Mouse (Mus musculus) heart, embryonic 13.5 days (tissue): Measurements from ENCODE around the gene Cacna2d1. TPM values are rescaled to one million over a fixed set of nuclear protein-coding genes. Genes with fewer than 3 reads are reported as not detected.

Experiments used
- ATAC-seq: fragments of 200-750 bp; cut with Nextera tagmentation; 2 replicates; pipeline ENCODE4 v1.8.0; 2017; ENCODE audit warnings: moderate TSS enrichment; ENCODE audit not compliant: insufficient number of reproducible peaks, low FRiP score, low TSS enrichment; ENCODE audit errors: extremely low read depth
- H3K27ac ChIP-seq: fragments of 300-500 bp; sonication (generic); replicated peaks from 2 replicates; pipeline ENCODE4 v1.5.1; 2015; ENCODE audit warnings: moderate library complexity, mild to moderate bottlenecking, inconsistent platforms
- H3K27me3 ChIP-seq: fragments of 300-500 bp; sonication (generic); replicated peaks from 2 replicates; pipeline ENCODE4 v1.6.1; 2015; ENCODE audit warnings: mild to moderate bottlenecking, inconsistent platforms
- H3K36me3 ChIP-seq: fragments of 300-500 bp; sonication (generic); 2 replicates; pipeline ENCODE4 v1.6.1; 2015; ENCODE audit warnings: mild to moderate bottlenecking, inconsistent platforms
- H3K4me1 ChIP-seq: fragments of 300-500 bp; sonication (generic); 2 replicates; pipeline ENCODE4 v1.6.1; 2015; ENCODE audit warnings: inconsistent platforms
- H3K4me2 ChIP-seq: fragments of 300-500 bp; sonication (generic); 2 replicates; pipeline ENCODE4 v1.6.1; 2015; ENCODE audit warnings: inconsistent platforms, mild to moderate bottlenecking, moderate library complexity
- H3K4me3 ChIP-seq: fragments of 300-500 bp; sonication (generic); 2 replicates; pipeline ENCODE4 v1.5.1; 2015; ENCODE audit warnings: moderate library complexity, mild to moderate bottlenecking, inconsistent platforms
- H3K9ac ChIP-seq: fragments of 300-500 bp; sonication (generic); 2 replicates; pipeline ENCODE4 v1.6.1; 2015; ENCODE audit warnings: inconsistent platforms, mild to moderate bottlenecking, moderate library complexity
- H3K9me3 ChIP-seq: fragments of 300-500 bp; sonication (generic); 2 replicates; pipeline ENCODE4 v1.6.1; 2016; ENCODE audit warnings: inconsistent platforms
- WGBS: fragments of 180-500 bp; shearing (Covaris S2); methylation state at CpG from one replicate; pipeline ENCODE4 v1.1.7; 2015; ENCODE audit warnings: mixed read lengths; 5-methylcytosine and 5-hydroxymethylcytosine counted together
- polyA plus RNA-seq: library from polyadenylated mRNA; unstranded; fragments of >200 nt; fragmentation: Nextera tagmentation; extraction: Ambion mirVana; gene quantifications from 2 replicates; pipeline ENCODE4 v1.2.1, GENCODE M21; 2015

The Cacna2d1 gene
- polyA plus RNA-seq, 1 experiment from 2014 or later, result 17.7 TPM

GRCm38 (mm10) chr5:16294708-16295107 lies 360.2 kb downstream of the Cacna2d1 start:
- H3K4me3 ChIP-seq, result no peak overlapping the region
- no peak overlapping the region for H3K4me2 ChIP-seq
- no peak for ATAC-seq
- no peaks in the 10 kb centered on the region for H3K9me3 ChIP-seq
- H3K27ac ChIP-seq, result no peak overlapping the region
- peaks cover 3% of the 10 kb centered on the region; the same call in 1 of the 2 replicates for H3K36me3 ChIP-seq
- H3K4me1 ChIP-seq, result no peaks in the 10 kb centered on the region
- no peak overlapping the region for H3K9ac ChIP-seq
- H3K27me3 ChIP-seq, result no peaks in the 10 kb centered on the region
- WGBS, result 79% methylated on average over 4 of the region's 4 CpGs

GRCm38 (mm10) chr5:16297170-16297771 lies 362.8 kb downstream of the Cacna2d1 start:
- Histone ChIP-seq H3K9ac (no peak overlapping the region), H3K27me3 (no peaks in the 10 kb centered on the region), H3K9me3 (no peaks in the 10 kb centered on the region), H3K36me3 (no peaks in the 10 kb centered on the region), H3K4me2 (no peak overlapping the region), H3K4me3 (no peak overlapping the region), H3K4me1 (no peaks in the 10 kb centered on the region), H3K27ac (no peak overlapping the region)
- 62% methylated on average over 4 of the region's 4 CpGs for WGBS
- ATAC-seq, result no peak

DNA sequence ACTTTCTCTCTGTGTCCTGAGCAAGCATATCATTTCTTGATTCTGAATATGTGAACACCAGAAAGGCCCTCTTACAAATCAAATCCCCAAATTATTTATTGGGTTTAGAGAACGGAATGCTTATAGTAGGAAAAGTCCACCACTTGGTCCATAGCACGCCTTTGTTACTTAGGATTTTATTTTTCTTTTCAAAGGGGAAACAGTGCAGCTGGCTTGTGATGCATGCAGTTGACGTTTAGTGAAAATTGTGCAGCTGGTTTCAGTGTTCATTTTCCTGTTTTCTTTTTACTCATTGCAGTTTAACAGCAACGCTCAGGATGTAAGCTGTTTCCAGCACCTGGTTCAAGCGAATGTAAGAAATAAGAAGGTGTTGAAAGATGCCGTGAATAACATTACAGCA lies 365.1 kb downstream of the Cacna2d1 start:
- Histone ChIP-seq H3K9me3 (no peaks in the 10 kb centered on the region), H3K9ac (no peak overlapping the region), H3K36me3 (no peaks in the 10 kb centered on the region), H3K4me3 (no peak overlapping the region), H3K27me3 (no peaks in the 10 kb centered on the region), H3K4me1 (no peaks in the 10 kb centered on the region), H3K27ac (no peak overlapping the region), H3K4me2 (no peak overlapping the region)
- ATAC-seq, result no peak
- 71% methylated on average over 6 of the region's 6 CpGs for WGBS

GRCm38 (mm10) chr5:16309168-16310006 lies 374.9 kb downstream of the Cacna2d1 start:
- ATAC-seq, result no peak
- Histone ChIP-seq H3K4me2 (no peak overlapping the region), H3K4me3 (no peak overlapping the region), H3K9me3 (no peaks in the 10 kb centered on the region), H3K4me1 (no peaks in the 10 kb centered on the region), H3K27ac (no peak overlapping the region), H3K36me3 (no peaks in the 10 kb centered on the region), H3K27me3 (no peaks in the 10 kb centered on the region), H3K9ac (no peak overlapping the region)
- WGBS, result 33% methylated on average over 7 of the region's 7 CpGs

DNA sequence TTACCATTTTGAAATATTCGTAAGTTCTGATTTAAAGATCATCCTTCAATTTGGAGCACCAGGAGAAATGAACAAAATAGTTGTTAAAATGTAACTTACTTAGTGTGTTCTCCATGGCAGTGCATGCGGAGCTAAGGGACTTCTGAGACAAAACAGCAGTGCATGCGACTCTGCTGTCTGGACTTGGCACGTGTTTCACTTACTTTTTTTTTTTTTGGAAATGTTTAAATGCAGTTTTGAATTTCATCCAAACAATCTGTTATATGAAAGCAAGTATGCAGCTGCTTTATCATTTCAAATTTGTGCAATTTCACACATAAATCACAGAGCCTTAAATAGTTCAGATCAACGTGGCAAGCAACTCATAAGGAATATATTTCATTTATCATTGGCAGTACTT lies 379.8 kb downstream of the Cacna2d1 start:
- H3K36me3 ChIP-seq, result peaks cover 6% of the 10 kb centered on the region
- no peaks in the 10 kb centered on the region for H3K9me3 ChIP-seq
- ATAC-seq, result no peak
- WGBS, result 79% methylated on average over 5 of the region's 5 CpGs
- H3K9ac ChIP-seq, result no peak overlapping the region
- peaks cover 18% of the 10 kb centered on the region for H3K4me1 ChIP-seq
- no peak overlapping the region for H3K4me2 ChIP-seq
- no peak overlapping the region for H3K4me3 ChIP-seq
- H3K27ac ChIP-seq, result no peak overlapping the region
- no peaks in the 10 kb centered on the region for H3K27me3 ChIP-seq

DNA sequence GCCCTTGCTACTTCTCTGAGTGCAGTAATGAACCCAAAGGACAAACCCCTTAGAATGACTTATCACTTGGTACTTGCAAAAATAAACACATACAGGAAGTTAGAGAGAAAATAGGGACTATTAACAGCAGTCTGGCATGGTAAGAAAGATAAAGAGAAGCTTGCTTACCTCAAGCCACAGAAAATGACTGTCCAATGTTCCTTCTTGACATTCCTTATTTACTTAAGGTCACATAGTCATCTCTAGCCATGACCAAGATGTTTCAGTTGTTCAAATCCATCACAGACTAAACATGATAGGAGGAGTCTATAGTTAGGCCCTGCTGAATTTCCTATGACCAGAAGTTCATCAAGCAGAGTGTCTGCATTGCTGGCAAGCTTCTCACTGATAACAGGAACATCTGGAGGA lies 381.5 kb downstream of the Cacna2d1 start:
- H3K27ac ChIP-seq, result 0 out of 2 replicates have a peak overlapping the region, but pooled peaks have one; percentile 3
- peaks cover 11% of the 10 kb centered on the region for H3K36me3 ChIP-seq
- no peak overlapping the region for H3K4me2 ChIP-seq
- ATAC-seq, result no peak
- no peaks in the 10 kb centered on the region for H3K9me3 ChIP-seq
- no peak overlapping the region for H3K4me3 ChIP-seq
- H3K27me3 ChIP-seq, result no peaks in the 10 kb centered on the region
- no peak overlapping the region for H3K9ac ChIP-seq
- H3K4me1 ChIP-seq, result peaks cover 18% of the 10 kb centered on the region

GRCm38 (mm10) chr5:16317680-16318242 lies 383.3 kb downstream of the Cacna2d1 start:
- Histone ChIP-seq H3K36me3 (peaks cover 11% of the 10 kb centered on the region), H3K9ac (no peak overlapping the region), H3K27me3 (no peaks in the 10 kb centered on the region), H3K9me3 (no peaks in the 10 kb centered on the region), H3K27ac (no peak overlapping the region), H3K4me1 (peaks cover 18% of the 10 kb centered on the region), H3K4me3 (no peak overlapping the region), H3K4me2 (no peak overlapping the region)
- WGBS, result 42% methylated on average over 4 of the region's 4 CpGs
- no peak for ATAC-seq

DNA sequence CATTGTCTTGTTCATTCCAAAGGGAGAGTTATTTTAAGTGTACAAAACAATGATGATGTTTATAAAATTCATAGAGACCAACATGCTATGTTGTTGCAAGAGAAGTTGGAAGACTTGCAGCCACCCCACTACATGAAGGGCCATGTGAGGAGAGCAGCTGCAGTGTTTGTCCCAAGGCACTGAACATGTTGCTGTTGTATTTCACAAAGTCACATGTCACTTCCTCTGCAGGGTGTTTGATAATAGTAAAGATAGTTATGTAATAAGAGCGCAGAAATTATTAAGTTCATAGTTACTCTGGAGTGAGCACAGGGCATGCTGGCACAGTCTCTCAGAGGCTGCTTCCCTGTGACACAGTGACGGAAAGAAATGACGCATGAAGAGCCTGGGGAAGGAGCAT lies 392.1 kb downstream of the Cacna2d1 start:
- Histone ChIP-seq H3K4me2 (no peak overlapping the region), H3K9me3 (no peaks in the 10 kb centered on the region), H3K27me3 (no peaks in the 10 kb centered on the region), H3K36me3 (no peaks in the 10 kb centered on the region), H3K9ac (no peak overlapping the region), H3K27ac (no peak overlapping the region), H3K4me1 (peaks cover 4% of the 10 kb centered on the region; the same call in 1 of the 2 replicates), H3K4me3 (no peak overlapping the region)
- ATAC-seq, result no peak
- WGBS, result 80% methylated on average over 3 of the region's 3 CpGs

- Histone ChIP-seq H3K9me3 (no peaks in the 10 kb centered on the region), H3K36me3 (peaks cover 6% of the 10 kb centered on the region), H3K4me3 (no peak overlapping the region), H3K9ac (no peak overlapping the region), H3K4me2 (no peak overlapping the region), H3K27ac (no peak overlapping the region), H3K4me1 (0 out of 2 replicates have a peak, but pooled peaks cover 5% of the 10 kb centered on the region), H3K27me3 (no peaks in the 10 kb centered on the region)
- ATAC-seq, result no peak
Measured at GRCm38 (mm10) chr5:16345393-16345792, 410.9 kb downstream of the Cacna2d1 start.

- 75% methylated on average over 3 of the region's 3 CpGs for WGBS
- Histone ChIP-seq H3K27ac (no peak overlapping the region), H3K9ac (no peak overlapping the region), H3K4me1 (no peaks in the 10 kb centered on the region), H3K36me3 (peaks cover 16% of the 10 kb centered on the region), H3K4me2 (no peak overlapping the region), H3K4me3 (no peak overlapping the region), H3K27me3 (no peaks in the 10 kb centered on the region), H3K9me3 (no peaks in the 10 kb centered on the region)
- no peak for ATAC-seq
Measured at GRCm38 (mm10) chr5:16355816-16356215, 421.3 kb downstream of the Cacna2d1 start.

- Histone ChIP-seq H3K36me3 (peaks cover 21% of the 10 kb centered on the region), H3K4me3 (no peak overlapping the region), H3K27ac (no peak overlapping the region), H3K9ac (no peak overlapping the region), H3K9me3 (no peaks in the 10 kb centered on the region), H3K27me3 (no peaks in the 10 kb centered on the region), H3K4me2 (no peak overlapping the region), H3K4me1 (no peaks in the 10 kb centered on the region)
- no peak for ATAC-seq
- WGBS, result 75% methylated on average over 4 of the region's 4 CpGs
Measured at GRCm38 (mm10) chr5:16357709-16358108, 423.2 kb downstream of the Cacna2d1 start.
